Mouse (Mus musculus): ENCODE results near the gene Lss. TPM values are rescaled to one million over a fixed set of nuclear protein-coding genes. Genes with fewer than 3 reads are reported as not detected.

The Lss gene
- total RNA-seq (2014; rRNA removed) (55.1 and 68.1 TPM in 2 replicates), polyA plus RNA-seq (2015; fragmentation: Nextera tagmentation; extraction: Ambion mirVana) (33.5 and 38.0 TPM in 2 replicates)

DNA sequence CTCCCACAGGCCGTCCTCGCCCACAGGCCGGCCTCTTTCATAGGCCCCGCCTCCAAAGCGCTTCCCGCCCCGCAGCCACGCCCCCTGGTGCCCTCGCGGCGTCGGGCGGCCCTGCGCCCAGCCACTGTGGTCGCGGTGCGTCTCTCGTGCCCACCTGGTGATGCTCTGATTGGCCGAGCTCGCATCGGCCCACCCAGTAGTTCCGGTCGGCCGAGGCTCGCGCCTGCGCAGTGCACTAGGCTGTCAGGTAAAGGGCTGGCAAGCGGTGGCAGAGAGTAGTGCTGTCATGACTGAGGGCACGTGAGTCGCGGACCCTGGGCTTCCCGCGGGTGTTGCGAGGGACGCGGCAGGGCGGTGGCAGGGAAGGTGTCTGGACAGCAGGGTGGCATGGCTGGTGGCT lies at the start of gene Lss:
TSS of gene Lss (plus strand) at position 214 of the 400 bp plus-strand sequence.
- Histone ChIP-seq H3K9ac (replicated peaks; ENCODE audit: low read length) (peak within 1 kb of the TSS; percentile 71), H3K27ac (peak within 1 kb of the TSS; percentile 79), H3K36me3 (ENCODE audit: insufficient read depth, low read length) (peaks cover 16% of the 10 kb centered on the region), H3K9me3 (ENCODE audit: low read length) (no peaks in the 10 kb centered on the region), H3K4me3 (ENCODE audit: low read length) (peak within 1 kb of the TSS; percentile 69), H3K27me3 (ENCODE audit: insufficient read depth, low read length) (no peaks in the 10 kb centered on the region), H3K4me2 (ENCODE audit: low read depth, low read length) (peak within 1 kb of the TSS; percentile 84), H3K4me1 (ENCODE audit: insufficient read depth, low read length) (peaks cover 6% of the 10 kb centered on the region)
- ATAC-seq: peak; percentile 100
- TF ChIP-seq CTCF (IDR thresholded peaks at IDR 0.05; ENCODE audit: low read depth): peak; percentile 41
- WGBS: 0% methylated on average over 37 of the region's 37 CpGs
- peak; percentile 98 for DNase-seq (ENCODE audit: low spot score)

DNA sequence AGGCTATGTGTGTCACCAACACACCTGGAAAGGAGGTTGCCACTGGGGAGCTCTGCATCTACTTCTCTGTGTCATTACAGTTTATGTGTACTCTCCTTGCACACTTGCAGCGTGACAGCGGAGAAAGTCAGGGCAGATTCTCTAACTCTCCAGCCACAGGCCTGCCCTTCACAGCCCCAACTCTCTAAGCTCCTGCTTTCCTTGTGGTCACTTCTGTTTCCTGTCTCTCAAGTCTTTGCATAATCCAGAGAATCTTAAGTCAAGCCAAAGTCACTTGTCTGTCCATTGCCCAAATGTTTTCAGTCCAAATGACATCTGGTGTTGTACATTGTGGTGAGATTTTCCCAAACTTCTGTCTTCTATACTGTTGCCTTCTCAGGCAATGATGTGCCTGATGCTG lies 45.1 kb upstream of the Lss start:
- H3K4me3 ChIP-seq (ENCODE audit: low read length): no peak overlapping the region
- no peak overlapping the region for H3K4me2 ChIP-seq (ENCODE audit: low read depth, low read length)
- no peak for TF ChIP-seq CTCF (IDR thresholded peaks at IDR 0.05; ENCODE audit: low read depth)
- H3K4me1 ChIP-seq (ENCODE audit: insufficient read depth, low read length): no peaks in the 10 kb centered on the region
- H3K9ac ChIP-seq (replicated peaks; ENCODE audit: low read length): no peak overlapping the region
- H3K9me3 ChIP-seq (ENCODE audit: low read length): no peaks in the 10 kb centered on the region
- WGBS: 98% methylated on average over 2 of the region's 2 CpGs
- H3K27ac ChIP-seq: no peak overlapping the region
- ATAC-seq (no peak), DNase-seq (ENCODE audit: low spot score) (no peak)
- H3K27me3 ChIP-seq (ENCODE audit: insufficient read depth, low read length): no peaks in the 10 kb centered on the region
- H3K36me3 ChIP-seq (ENCODE audit: insufficient read depth, low read length): peaks cover 87% of the 10 kb centered on the region

DNA sequence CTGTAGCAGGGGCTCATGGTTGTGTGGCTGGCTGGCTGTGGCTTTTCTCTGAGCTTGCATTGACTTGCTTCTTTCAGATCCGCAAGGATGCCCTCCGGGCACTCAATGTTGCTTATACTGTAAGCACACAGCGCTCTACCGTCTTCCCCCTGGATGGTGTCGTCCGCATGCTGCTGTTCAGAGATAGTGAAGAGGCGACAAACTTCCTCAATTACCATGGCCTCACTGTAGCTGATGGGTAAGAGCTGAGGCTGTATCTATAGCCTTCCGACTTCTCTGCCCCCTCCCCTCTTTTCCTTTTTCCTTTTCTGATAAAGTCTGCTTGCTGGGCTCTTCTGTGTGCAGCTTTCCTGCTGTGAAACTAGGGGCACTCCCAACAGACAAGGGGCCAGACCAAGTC lies 43.1 kb upstream of the Lss start:
- no peak overlapping the region for H3K27ac ChIP-seq
- no peaks in the 10 kb centered on the region for H3K9me3 ChIP-seq (ENCODE audit: low read length)
- ATAC-seq: no peak
- H3K4me2 ChIP-seq (ENCODE audit: low read depth, low read length): no peak overlapping the region
- 95% methylated on average over 8 of the region's 8 CpGs for WGBS
- no peak overlapping the region for H3K9ac ChIP-seq (replicated peaks; ENCODE audit: low read length)
- DNase-seq (ENCODE audit: low spot score): no peak
- no peaks in the 10 kb centered on the region for H3K4me1 ChIP-seq (ENCODE audit: insufficient read depth, low read length)
- H3K4me3 ChIP-seq (ENCODE audit: low read length): no peak overlapping the region
- no peak for TF ChIP-seq CTCF (IDR thresholded peaks at IDR 0.05; ENCODE audit: low read depth)
- H3K27me3 ChIP-seq (ENCODE audit: insufficient read depth, low read length): no peaks in the 10 kb centered on the region
- peaks cover 80% of the 10 kb centered on the region for H3K36me3 ChIP-seq (ENCODE audit: insufficient read depth, low read length)

DNA sequence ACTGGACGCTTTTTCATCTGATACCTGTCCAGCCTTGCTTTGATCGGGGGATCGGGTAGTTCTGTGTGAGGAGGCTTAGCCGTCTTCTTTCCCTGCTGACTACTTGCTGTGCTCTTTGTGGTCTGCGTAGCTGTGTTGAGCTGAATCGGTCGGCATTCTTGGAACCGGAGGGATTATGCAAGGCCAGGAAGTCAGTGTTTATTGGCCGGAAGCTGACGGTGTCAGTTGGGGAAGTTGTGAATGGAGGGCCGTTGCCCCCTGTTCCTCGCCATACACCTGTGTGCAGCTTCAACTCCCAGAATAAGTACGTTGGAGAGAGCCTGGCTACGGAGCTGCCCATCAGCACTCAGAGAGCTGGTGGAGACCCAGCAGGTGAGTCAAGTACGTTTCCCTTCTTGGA lies 42.2 kb upstream of the Lss start:
- Histone ChIP-seq H3K9ac (replicated peaks; ENCODE audit: low read length) (no peak overlapping the region), H3K27me3 (ENCODE audit: insufficient read depth, low read length) (no peaks in the 10 kb centered on the region), H3K36me3 (ENCODE audit: insufficient read depth, low read length) (peaks cover 80% of the 10 kb centered on the region), H3K4me3 (ENCODE audit: low read length) (no peak overlapping the region), H3K4me2 (ENCODE audit: low read depth, low read length) (no peak overlapping the region), H3K4me1 (ENCODE audit: insufficient read depth, low read length) (no peaks in the 10 kb centered on the region), H3K9me3 (ENCODE audit: low read length) (no peaks in the 10 kb centered on the region), H3K27ac (no peak overlapping the region)
- DNase-seq (ENCODE audit: low spot score) (no peak), ATAC-seq (no peak)
- 97% methylated on average over 15 of the region's 15 CpGs for WGBS
- no peak for TF ChIP-seq CTCF (IDR thresholded peaks at IDR 0.05; ENCODE audit: low read depth)

DNA sequence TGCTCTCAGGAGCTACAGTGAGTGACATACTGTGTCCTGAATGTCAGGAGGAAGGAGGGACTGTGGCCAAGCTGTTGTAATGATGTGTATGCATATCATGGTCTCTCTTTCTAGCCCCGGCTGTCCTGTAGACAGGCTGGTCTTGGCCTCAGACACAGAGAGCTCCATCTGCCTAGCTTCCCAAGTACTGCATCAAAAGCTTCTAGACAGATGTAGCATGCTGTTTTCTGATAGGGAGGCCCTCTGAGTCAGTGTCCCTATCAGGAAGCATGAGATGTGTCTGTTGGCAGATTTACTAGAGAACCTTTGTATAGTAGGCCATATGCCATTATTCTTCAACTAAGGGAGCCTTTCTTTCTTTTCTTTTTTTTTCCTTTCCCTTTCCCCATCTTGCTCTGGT lies 37.9 kb upstream of the Lss start:
- Histone ChIP-seq H3K4me2 (ENCODE audit: low read depth, low read length) (no peak overlapping the region), H3K36me3 (ENCODE audit: insufficient read depth, low read length) (peaks cover 69% of the 10 kb centered on the region), H3K9me3 (ENCODE audit: low read length) (no peaks in the 10 kb centered on the region), H3K27me3 (ENCODE audit: insufficient read depth, low read length) (no peaks in the 10 kb centered on the region), H3K4me1 (ENCODE audit: insufficient read depth, low read length) (no peaks in the 10 kb centered on the region), H3K4me3 (ENCODE audit: low read length) (no peak overlapping the region), H3K27ac (no peak overlapping the region), H3K9ac (replicated peaks; ENCODE audit: low read length) (no peak overlapping the region)
- DNase-seq (ENCODE audit: low spot score) (no peak), ATAC-seq (no peak)
- WGBS: 67% methylated on average over 1 of the region's 1 CpGs
- TF ChIP-seq CTCF (IDR thresholded peaks at IDR 0.05; ENCODE audit: low read depth): 0 out of 2 replicates have a peak, but pooled peaks have one; percentile 11

DNA sequence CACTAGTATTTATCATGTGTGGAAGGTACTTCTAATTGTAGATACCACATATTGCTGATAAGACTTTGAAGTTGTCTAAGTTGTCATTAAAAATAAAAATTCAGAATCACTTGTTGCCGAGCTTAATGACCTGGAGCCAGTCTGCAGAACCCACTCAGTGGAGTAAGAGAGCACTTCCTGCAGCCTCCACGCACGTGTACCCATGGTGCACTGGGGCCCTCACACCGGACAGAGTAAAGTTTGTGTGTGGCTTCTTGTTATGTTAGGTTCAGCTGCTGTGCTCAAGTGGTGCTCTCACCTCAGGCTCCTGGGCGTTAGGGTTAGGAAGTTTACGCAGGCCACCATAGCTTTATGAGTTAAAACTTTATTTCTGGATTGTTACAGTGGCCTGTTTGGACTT lies 35.9 kb upstream of the Lss start:
- Histone ChIP-seq H3K9me3 (ENCODE audit: low read length) (no peaks in the 10 kb centered on the region), H3K4me3 (ENCODE audit: low read length) (no peak overlapping the region), H3K4me1 (ENCODE audit: insufficient read depth, low read length) (no peaks in the 10 kb centered on the region), H3K4me2 (ENCODE audit: low read depth, low read length) (no peak overlapping the region), H3K27me3 (ENCODE audit: insufficient read depth, low read length) (no peaks in the 10 kb centered on the region), H3K36me3 (ENCODE audit: insufficient read depth, low read length) (peaks cover 69% of the 10 kb centered on the region), H3K27ac (no peak overlapping the region), H3K9ac (replicated peaks; ENCODE audit: low read length) (no peak overlapping the region)
- DNase-seq (ENCODE audit: low spot score): no peak
- TF ChIP-seq CTCF (IDR thresholded peaks at IDR 0.05; ENCODE audit: low read depth): no peak
- no peak for ATAC-seq
- WGBS: 91% methylated on average over 6 of the region's 6 CpGs

DNA sequence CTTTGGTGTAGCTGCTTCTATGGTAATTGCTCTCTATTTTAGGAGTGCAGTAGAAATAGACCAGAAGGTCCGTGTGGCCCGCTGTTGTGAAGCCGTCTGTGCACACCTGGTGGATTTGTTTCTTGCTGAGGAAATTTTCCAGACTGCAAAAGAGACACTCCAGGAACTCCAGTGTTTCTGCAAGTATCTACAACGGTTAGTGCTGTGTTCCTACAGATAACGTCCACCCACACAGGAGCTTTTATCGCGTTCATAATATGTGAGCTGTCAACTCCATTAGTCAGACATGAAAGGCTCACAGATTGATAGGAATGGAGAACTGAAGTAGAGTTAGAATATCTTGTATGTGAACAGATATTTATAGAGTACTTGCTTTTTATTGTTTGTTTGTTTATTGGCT lies 35.0 kb upstream of the Lss start:
- Histone ChIP-seq H3K36me3 (ENCODE audit: insufficient read depth, low read length) (peaks cover 69% of the 10 kb centered on the region), H3K9me3 (ENCODE audit: low read length) (no peaks in the 10 kb centered on the region), H3K4me2 (ENCODE audit: low read depth, low read length) (no peak overlapping the region), H3K9ac (replicated peaks; ENCODE audit: low read length) (no peak overlapping the region), H3K4me3 (ENCODE audit: low read length) (no peak overlapping the region), H3K4me1 (ENCODE audit: insufficient read depth, low read length) (no peaks in the 10 kb centered on the region), H3K27ac (no peak overlapping the region), H3K27me3 (ENCODE audit: insufficient read depth, low read length) (no peaks in the 10 kb centered on the region)
- DNase-seq (ENCODE audit: low spot score) (no peak), ATAC-seq (no peak)
- 94% methylated on average over 7 of the region's 7 CpGs for WGBS
- no peak for TF ChIP-seq CTCF (IDR thresholded peaks at IDR 0.05; ENCODE audit: low read depth)

Data from hindbrain, postnatal 0 days (tissue).